Mouse (Mus musculus) liver, embryonic 15.5 days (tissue): Measurements from ENCODE around the gene Vmn1r95. TPM values are rescaled to one million over a fixed set of nuclear protein-coding genes. Genes with fewer than 3 reads are reported as not detected.
"Not testable (repeated sequence)": the region's sequence is repeated elsewhere in the genome, so short reads cannot be mapped to it uniquely, and the experiment has no call there.

Experiments used
- ATAC-seq: fragments of 200-750 bp; cut with Nextera tagmentation; 2 replicates; pipeline ENCODE4 v1.8.0; 2017; ENCODE audit warnings: moderate number of reproducible peaks, mild to moderate bottlenecking, moderate library complexity; ENCODE audit not compliant: insufficient read depth
- H3K27ac ChIP-seq: fragments of 300-500 bp; sonication (generic); replicated peaks from 2 replicates; pipeline ENCODE4 v1.5.1; 2015; ENCODE audit warnings: mild to moderate bottlenecking, inconsistent platforms
- H3K27me3 ChIP-seq: fragments of 300-500 bp; sonication (generic); 2 replicates; pipeline ENCODE4 v1.6.1; 2015; ENCODE audit warnings: mild to moderate bottlenecking, inconsistent platforms
- H3K36me3 ChIP-seq: fragments of 300-500 bp; sonication (generic); replicated peaks from 2 replicates; pipeline ENCODE4 v1.6.1; 2015; ENCODE audit warnings: moderate library complexity, mild to moderate bottlenecking, inconsistent platforms
- H3K4me1 ChIP-seq: fragments of 300-500 bp; sonication (generic); replicated peaks from 2 replicates; pipeline ENCODE4 v1.6.1; 2015; ENCODE audit warnings: inconsistent platforms
- H3K4me2 ChIP-seq: fragments of 300-500 bp; sonication (generic); 2 replicates; pipeline ENCODE4 v1.6.1; 2015; ENCODE audit warnings: moderate library complexity, mild to moderate bottlenecking, inconsistent platforms
- H3K4me3 ChIP-seq: fragments of 300-500 bp; sonication (generic); replicated peaks from 2 replicates; pipeline ENCODE4 v1.5.1; 2015; ENCODE audit warnings: mild to moderate bottlenecking, inconsistent platforms
- H3K9ac ChIP-seq: fragments of 300-500 bp; sonication (generic); 2 replicates; pipeline ENCODE4 v1.6.1; 2015; ENCODE audit warnings: moderate library complexity, mild to moderate bottlenecking, inconsistent platforms
- H3K9me3 ChIP-seq: fragments of 300-500 bp; sonication (generic); replicated peaks from 2 replicates; pipeline ENCODE4 v1.6.1; 2016; ENCODE audit warnings: inconsistent platforms
- WGBS: fragments of 180-500 bp; shearing (Covaris S2); methylation state at CpG from one replicate; pipeline ENCODE4 v1.1.7; 2015; ENCODE audit warnings: mixed read lengths; ENCODE audit not compliant: insufficient replicate concordance; 5-methylcytosine and 5-hydroxymethylcytosine counted together
- polyA plus RNA-seq: library from polyadenylated mRNA; unstranded; fragments of >200 nt; fragmentation: Nextera tagmentation; extraction: Ambion mirVana; gene quantifications from 2 replicates; pipeline ENCODE4 v1.2.1, GENCODE M21; 2015

Vmn1r95 gene
- not detected in 2 replicates for polyA plus RNA-seq

GRCm38 (mm10) chr7:20193410-20193809, at the start of gene Vmn1r95:
Gene Vmn1r95 (plus strand): TSS chr7:20193710.
- not testable (repeated sequence) for H3K4me2 ChIP-seq, H3K36me3 ChIP-seq, H3K4me1 ChIP-seq, H3K4me3 ChIP-seq, H3K27ac ChIP-seq, H3K27me3 ChIP-seq, ATAC-seq, H3K9me3 ChIP-seq, H3K9ac ChIP-seq
- WGBS, result no CpG with 5 or more reads among the region's 3 CpGs

DNA sequence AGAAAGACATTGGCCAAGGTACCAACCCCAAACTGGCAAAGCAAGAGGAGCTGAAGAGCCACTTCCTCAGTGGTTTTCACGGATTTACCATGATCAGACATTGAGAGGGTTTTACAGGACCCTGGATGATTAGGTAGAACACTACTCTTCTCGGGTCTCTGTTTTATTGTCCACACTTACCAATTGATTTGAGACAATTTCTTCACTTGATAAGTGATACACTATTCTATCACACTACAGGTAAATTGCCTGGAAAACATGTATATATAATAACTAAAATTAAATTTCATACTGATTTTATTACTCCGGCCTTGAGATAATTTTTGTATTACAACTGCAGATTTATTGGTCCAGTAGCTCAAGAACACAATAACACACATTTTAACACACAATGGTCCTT, 25.2 kb upstream of the Vmn1r95 start, which contains the start of gene Vmn1r94:
Gene Vmn1r94 (minus strand): TSS at position 101 of the 400 bp plus-strand sequence.
- not testable (repeated sequence) for H3K4me1 ChIP-seq, H3K4me2 ChIP-seq, H3K9ac ChIP-seq, H3K4me3 ChIP-seq, ATAC-seq, H3K27me3 ChIP-seq, H3K27ac ChIP-seq, H3K9me3 ChIP-seq, H3K36me3 ChIP-seq
- WGBS, result no CpG with 5 or more reads among the region's 3 CpGs

GRCm38 (mm10) chr7:20205507-20205906, 12.0 kb downstream of the Vmn1r95 start, which contains the start of gene Gm6164:
Gene Gm6164 (minus strand): TSS chr7:20205607.
- H3K4me1 ChIP-seq, ATAC-seq: not testable (repeated sequence)
- no CpG with 5 or more reads among the region's 2 CpGs for WGBS

DNA sequence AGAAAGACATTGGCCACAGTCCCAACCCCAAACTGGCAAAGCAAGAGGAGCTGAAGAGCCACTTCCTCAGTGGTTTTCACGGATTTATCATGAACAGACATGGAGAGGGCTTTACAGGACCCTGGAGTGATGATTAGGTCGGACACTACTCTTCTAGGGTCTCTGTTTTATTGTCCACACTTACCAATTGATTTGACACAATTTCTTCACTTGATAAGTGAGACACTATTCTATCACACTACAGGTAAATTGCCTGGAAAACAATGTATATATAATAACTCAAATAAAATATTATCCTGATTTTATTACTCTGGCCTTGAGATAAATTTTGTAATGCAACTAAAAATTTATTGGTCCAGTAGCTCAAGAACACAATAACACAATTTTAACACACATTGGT, 40.2 kb downstream of the Vmn1r95 start, which contains the start of gene Gm4498:
Gene Gm4498 (minus strand): TSS at position 101 of the 400 bp plus-strand sequence.
- no CpG with 5 or more reads among the region's 2 CpGs for WGBS
- H3K4me2 ChIP-seq, H3K36me3 ChIP-seq, ATAC-seq, H3K4me1 ChIP-seq, H3K9ac ChIP-seq, H3K4me3 ChIP-seq, H3K27me3 ChIP-seq, H3K9me3 ChIP-seq, H3K27ac ChIP-seq: not testable (repeated sequence)

More at GRCm38 (mm10) chr7:20205507-20205906, 12.0 kb downstream of the Vmn1r95 start, which contains the start of gene Gm6164:
- H3K4me3 ChIP-seq, H3K4me2 ChIP-seq, H3K9me3 ChIP-seq, H3K27ac ChIP-seq, H3K27me3 ChIP-seq, H3K9ac ChIP-seq, H3K36me3 ChIP-seq: not testable (repeated sequence)

Other genes with a start within 250 kb of the Vmn1r95 start
- gene Igsf23, start 243.0 kb upstream of the Vmn1r95 start, polyA plus RNA-seq, result 0.17 and 0.23 TPM in 2 replicates
- gene Ceacam20, start 228.3 kb upstream of the Vmn1r95 start, polyA plus RNA-seq, result not detected in 2 replicates
- gene Nlrp9b, start 202.2 kb upstream of the Vmn1r95 start, polyA plus RNA-seq, result not detected in 2 replicates
- not detected in 2 replicates for gene Vmn1r91, start 94.0 kb upstream of the Vmn1r95 start, polyA plus RNA-seq
- gene Gm16442, start 71.1 kb upstream of the Vmn1r95 start, polyA plus RNA-seq, result not detected in 2 replicates
- gene Vmn1r93, start 54.6 kb upstream of the Vmn1r95 start, polyA plus RNA-seq, result not detected in 2 replicates
- not detected in 2 replicates for gene Vmn1r94, start 25.3 kb upstream of the Vmn1r95 start, polyA plus RNA-seq
- not detected in 2 replicates for gene Gm6164, start 11.9 kb downstream of the Vmn1r95 start, polyA plus RNA-seq
- not detected in 2 replicates for gene Gm4498, start 40.1 kb downstream of the Vmn1r95 start, polyA plus RNA-seq
- gene Gm5890, start 69.1 kb downstream of the Vmn1r95 start, polyA plus RNA-seq, result not detected in 2 replicates
- gene Gm4133, start 140.4 kb downstream of the Vmn1r95 start, polyA plus RNA-seq, result not detected in 2 replicates
- gene Gm5728, start 181.7 kb downstream of the Vmn1r95 start, polyA plus RNA-seq, result not detected in 2 replicates
- gene Vmn1r100, start 224.2 kb downstream of the Vmn1r95 start, polyA plus RNA-seq, result not detected in 2 replicates
- not detected in 2 replicates for gene Vmn1r101, start 248.9 kb downstream of the Vmn1r95 start, polyA plus RNA-seq